Mouse (Mus musculus): ENCODE measurements at regions not wholly inside any gene's neighbourhood (a gene's known extent, or its start where the extent isn't known, plus 50 kb on each side); places are given as distances from the start of the nearest gene placed in this dataset.

- no peak for TF ChIP-seq EP300 (optimal IDR thresholded peaks at IDR 0.05)
- no peak for TF ChIP-seq CTCF (IDR thresholded peaks at IDR 0.05; ENCODE audit: low read depth)
Measured at GRCm38 (mm10) chr14:76733258-76733823, 176.7 kb upstream of the Serp2 start.

Measured in stomach, postnatal 0 days (tissue).